Mouse (Mus musculus): Measurements from ENCODE around the gene Id3. TPM values are rescaled to one million over a fixed set of nuclear protein-coding genes. Genes with fewer than 3 reads are reported as not detected.

Id3 gene
- polyA plus RNA-seq, 1 experiment from 2014 or later, result 156 TPM

GRCm38 (mm10) chr4:136106880-136107301 lies 36.4 kb upstream of the Id3 start:
- H3K4me2 ChIP-seq (ENCODE audit: low read depth, low read length), result no peak overlapping the region
- ATAC-seq (ENCODE audit: low read depth), result no peak
- 49% methylated on average over 7 of the region's 7 CpGs for WGBS

GRCm38 (mm10) chr4:136109153-136109552 lies 34.1 kb upstream of the Id3 start:
- Histone ChIP-seq H3K4me1 (ENCODE audit: control insufficient read depth, insufficient read depth, low read length) (peaks cover 10% of the 10 kb centered on the region), H3K4me2 (ENCODE audit: low read depth, low read length) (no peak overlapping the region), H3K36me3 (ENCODE audit: control insufficient read depth, insufficient read depth, low read length) (no peaks in the 10 kb centered on the region), H3K27me3 (ENCODE audit: control insufficient read depth, insufficient read depth, low read length) (no peaks in the 10 kb centered on the region), H3K27ac (ENCODE audit: low read depth, low read length) (no peak overlapping the region), H3K9ac (replicated peaks; ENCODE audit: low read depth, low read length) (no peak overlapping the region), H3K9me3 (ENCODE audit: control insufficient read depth, low read length) (no peaks in the 10 kb centered on the region), H3K4me3 (ENCODE audit: low read depth, low read length) (no peak overlapping the region)
- 87% methylated on average over 2 of the region's 2 CpGs for WGBS
- no peak for ATAC-seq (ENCODE audit: low read depth)

More at GRCm38 (mm10) chr4:136106880-136107301, 36.4 kb upstream of the Id3 start:
- Histone ChIP-seq H3K9me3 (ENCODE audit: control insufficient read depth, low read length) (no peaks in the 10 kb centered on the region), H3K4me1 (ENCODE audit: control insufficient read depth, insufficient read depth, low read length) (peaks cover 10% of the 10 kb centered on the region), H3K9ac (replicated peaks; ENCODE audit: low read depth, low read length) (no peak overlapping the region), H3K36me3 (ENCODE audit: control insufficient read depth, insufficient read depth, low read length) (no peaks in the 10 kb centered on the region), H3K4me3 (ENCODE audit: low read depth, low read length) (no peak overlapping the region), H3K27ac (ENCODE audit: low read depth, low read length) (no peak overlapping the region), H3K27me3 (ENCODE audit: control insufficient read depth, insufficient read depth, low read length) (no peaks in the 10 kb centered on the region)

GRCm38 (mm10) chr4:136109941-136110900 lies 33.1 kb upstream of the Id3 start:
- ATAC-seq (ENCODE audit: low read depth), result no peak
- Histone ChIP-seq H3K27ac (ENCODE audit: low read depth, low read length) (no peak overlapping the region), H3K4me1 (ENCODE audit: control insufficient read depth, insufficient read depth, low read length) (peaks cover 1% of the 10 kb centered on the region; the same call in 1 of the 2 replicates), H3K36me3 (ENCODE audit: control insufficient read depth, insufficient read depth, low read length) (no peaks in the 10 kb centered on the region), H3K4me3 (ENCODE audit: low read depth, low read length) (no peak overlapping the region), H3K9me3 (ENCODE audit: control insufficient read depth, low read length) (no peaks in the 10 kb centered on the region), H3K9ac (replicated peaks; ENCODE audit: low read depth, low read length) (no peak overlapping the region), H3K4me2 (ENCODE audit: low read depth, low read length) (no peak overlapping the region), H3K27me3 (ENCODE audit: control insufficient read depth, insufficient read depth, low read length) (no peaks in the 10 kb centered on the region)
- WGBS, result 77% methylated on average over 10 of the region's 10 CpGs

DNA sequence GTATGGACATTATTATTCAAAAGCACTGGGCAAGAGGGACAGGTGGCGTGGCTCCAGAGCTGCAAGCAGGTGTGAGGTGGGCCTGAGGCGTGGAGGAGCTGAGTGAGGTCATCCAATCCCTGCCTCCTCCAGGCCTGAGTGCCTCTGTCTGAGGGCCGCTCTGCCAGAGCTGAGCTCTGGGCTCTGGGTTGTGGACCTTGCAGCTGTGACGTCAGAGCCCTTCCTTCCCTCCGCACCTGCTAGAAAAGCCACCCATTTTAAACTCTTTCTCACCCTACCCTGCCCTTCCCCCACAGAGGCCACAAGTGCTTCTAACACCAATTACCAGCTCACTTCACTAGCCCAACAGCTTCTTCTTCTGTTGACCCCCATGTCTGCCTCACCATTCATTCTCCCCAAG lies 31.0 kb upstream of the Id3 start:
- ATAC-seq (ENCODE audit: low read depth), result no peak
- H3K36me3 ChIP-seq (ENCODE audit: control insufficient read depth, insufficient read depth, low read length), result no peaks in the 10 kb centered on the region
- H3K9ac ChIP-seq (replicated peaks; ENCODE audit: low read depth, low read length), result no peak overlapping the region
- H3K27me3 ChIP-seq (ENCODE audit: control insufficient read depth, insufficient read depth, low read length), result no peaks in the 10 kb centered on the region
- WGBS, result 63% methylated on average over 5 of the region's 5 CpGs
- H3K27ac ChIP-seq (ENCODE audit: low read depth, low read length), result no peak overlapping the region
- H3K9me3 ChIP-seq (ENCODE audit: control insufficient read depth, low read length), result no peaks in the 10 kb centered on the region
- no peak overlapping the region for H3K4me3 ChIP-seq (ENCODE audit: low read depth, low read length)
- no peak overlapping the region for H3K4me2 ChIP-seq (ENCODE audit: low read depth, low read length)
- no peaks in the 10 kb centered on the region for H3K4me1 ChIP-seq (ENCODE audit: control insufficient read depth, insufficient read depth, low read length)

- no peaks in the 10 kb centered on the region for H3K4me1 ChIP-seq (ENCODE audit: control insufficient read depth, insufficient read depth, low read length)
- H3K4me3 ChIP-seq (ENCODE audit: low read depth, low read length), result no peak overlapping the region
- H3K4me2 ChIP-seq (ENCODE audit: low read depth, low read length), result no peak overlapping the region
- no peaks in the 10 kb centered on the region for H3K27me3 ChIP-seq (ENCODE audit: control insufficient read depth, insufficient read depth, low read length)
- no peaks in the 10 kb centered on the region for H3K36me3 ChIP-seq (ENCODE audit: control insufficient read depth, insufficient read depth, low read length)
- no peak overlapping the region for H3K27ac ChIP-seq (ENCODE audit: low read depth, low read length)
- ATAC-seq (ENCODE audit: low read depth), result no peak
- 79% methylated on average over 5 of the region's 5 CpGs for WGBS
- no peak overlapping the region for H3K9ac ChIP-seq (replicated peaks; ENCODE audit: low read depth, low read length)
- no peaks in the 10 kb centered on the region for H3K9me3 ChIP-seq (ENCODE audit: control insufficient read depth, low read length)
Measured at GRCm38 (mm10) chr4:136114747-136115146, 28.6 kb upstream of the Id3 start.

DNA sequence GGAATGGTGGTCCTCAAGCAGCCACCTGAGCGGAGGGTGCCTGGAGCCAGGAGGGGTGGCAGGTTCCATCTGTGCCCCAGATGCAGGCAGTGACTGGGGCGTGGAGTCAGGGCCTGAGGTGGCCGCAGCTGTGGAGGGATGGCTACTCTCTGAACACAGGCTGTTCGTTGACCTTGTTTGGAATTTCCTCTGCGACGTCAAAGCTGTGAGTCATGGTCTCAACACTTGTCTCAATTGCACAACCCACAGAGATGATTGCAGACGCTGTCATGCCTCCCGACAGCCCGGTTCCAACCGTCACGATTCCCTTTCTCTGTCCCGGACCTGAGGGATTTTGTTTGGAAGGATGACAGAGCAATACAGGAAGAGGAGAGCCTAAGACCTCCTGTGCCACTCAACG lies 26.3 kb upstream of the Id3 start:
- Histone ChIP-seq H3K27ac (ENCODE audit: low read depth, low read length) (no peak overlapping the region), H3K36me3 (ENCODE audit: control insufficient read depth, insufficient read depth, low read length) (no peaks in the 10 kb centered on the region), H3K4me1 (ENCODE audit: control insufficient read depth, insufficient read depth, low read length) (no peaks in the 10 kb centered on the region), H3K9me3 (ENCODE audit: control insufficient read depth, low read length) (no peaks in the 10 kb centered on the region), H3K4me3 (ENCODE audit: low read depth, low read length) (no peak overlapping the region), H3K4me2 (ENCODE audit: low read depth, low read length) (no peak overlapping the region), H3K9ac (replicated peaks; ENCODE audit: low read depth, low read length) (no peak overlapping the region), H3K27me3 (ENCODE audit: control insufficient read depth, insufficient read depth, low read length) (no peaks in the 10 kb centered on the region)
- 68% methylated on average over 13 of the region's 13 CpGs for WGBS
- ATAC-seq (ENCODE audit: low read depth), result no peak

DNA sequence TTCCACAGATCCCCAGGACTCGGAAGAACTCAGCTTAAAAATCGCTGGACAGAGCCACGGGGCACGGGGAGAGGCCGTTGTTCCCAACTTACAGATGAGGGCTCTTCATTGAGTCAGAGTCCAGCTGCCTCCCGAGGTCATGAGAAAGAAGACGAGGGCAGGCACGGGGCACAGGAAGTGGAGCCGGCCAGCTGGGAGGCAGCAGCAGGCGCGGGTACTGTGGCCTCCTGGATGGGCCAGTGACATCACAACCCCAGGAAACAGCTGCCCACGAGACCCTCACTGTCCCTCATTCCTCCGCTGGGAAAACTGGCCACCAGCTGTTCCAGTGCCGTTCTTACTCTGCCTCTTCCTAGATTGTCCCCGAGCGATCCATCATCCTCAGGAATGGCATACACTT lies 23.3 kb upstream of the Id3 start:
- ATAC-seq (ENCODE audit: low read depth), result no peak
- Histone ChIP-seq H3K9me3 (ENCODE audit: control insufficient read depth, low read length) (no peaks in the 10 kb centered on the region), H3K4me3 (ENCODE audit: low read depth, low read length) (no peak overlapping the region), H3K27ac (ENCODE audit: low read depth, low read length) (no peak overlapping the region), H3K4me2 (ENCODE audit: low read depth, low read length) (no peak overlapping the region), H3K36me3 (ENCODE audit: control insufficient read depth, insufficient read depth, low read length) (no peaks in the 10 kb centered on the region), H3K4me1 (ENCODE audit: control insufficient read depth, insufficient read depth, low read length) (no peaks in the 10 kb centered on the region), H3K27me3 (ENCODE audit: control insufficient read depth, insufficient read depth, low read length) (no peaks in the 10 kb centered on the region), H3K9ac (replicated peaks; ENCODE audit: low read depth, low read length) (no peak overlapping the region)
- 41% methylated on average over 16 of the region's 16 CpGs for WGBS

DNA sequence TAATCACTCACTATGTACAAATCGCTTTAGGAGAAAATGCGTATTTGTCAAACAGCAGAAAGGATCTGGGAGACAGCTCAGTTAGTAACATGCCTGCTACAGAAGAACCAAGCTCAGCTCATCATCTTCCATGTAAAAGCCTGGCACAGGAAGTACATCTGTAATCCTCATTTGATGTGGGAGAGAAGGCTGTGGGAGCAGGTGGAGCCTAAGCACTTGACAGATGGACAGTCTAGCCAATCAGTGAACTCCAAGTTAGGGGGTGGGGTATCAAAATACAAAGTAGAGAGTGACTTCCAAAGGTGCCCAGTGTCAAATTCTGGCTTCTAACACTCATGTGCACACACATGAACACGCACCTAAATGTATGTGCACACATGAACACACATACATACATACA lies 22.1 kb upstream of the Id3 start:
- Histone ChIP-seq H3K4me2 (ENCODE audit: low read depth, low read length) (no peak overlapping the region), H3K27me3 (ENCODE audit: control insufficient read depth, insufficient read depth, low read length) (no peaks in the 10 kb centered on the region), H3K4me1 (ENCODE audit: control insufficient read depth, insufficient read depth, low read length) (no peaks in the 10 kb centered on the region), H3K9ac (replicated peaks; ENCODE audit: low read depth, low read length) (no peak overlapping the region), H3K4me3 (ENCODE audit: low read depth, low read length) (no peak overlapping the region), H3K27ac (ENCODE audit: low read depth, low read length) (no peak overlapping the region), H3K9me3 (ENCODE audit: control insufficient read depth, low read length) (no peaks in the 10 kb centered on the region), H3K36me3 (ENCODE audit: control insufficient read depth, insufficient read depth, low read length) (no peaks in the 10 kb centered on the region)
- 95% methylated on average over 3 of the region's 3 CpGs for WGBS
- no peak for ATAC-seq (ENCODE audit: low read depth)

- WGBS, result 84% methylated on average over 7 of the region's 7 CpGs
- Histone ChIP-seq H3K27ac (ENCODE audit: low read depth, low read length) (no peak overlapping the region), H3K9me3 (ENCODE audit: control insufficient read depth, low read length) (no peaks in the 10 kb centered on the region), H3K4me2 (ENCODE audit: low read depth, low read length) (no peak overlapping the region), H3K9ac (replicated peaks; ENCODE audit: low read depth, low read length) (no peak overlapping the region), H3K4me1 (ENCODE audit: control insufficient read depth, insufficient read depth, low read length) (no peaks in the 10 kb centered on the region), H3K4me3 (ENCODE audit: low read depth, low read length) (no peak overlapping the region), H3K36me3 (ENCODE audit: control insufficient read depth, insufficient read depth, low read length) (no peaks in the 10 kb centered on the region), H3K27me3 (ENCODE audit: control insufficient read depth, insufficient read depth, low read length) (no peaks in the 10 kb centered on the region)
- no peak for ATAC-seq (ENCODE audit: low read depth)
Measured at GRCm38 (mm10) chr4:136121844-136122468, 21.3 kb upstream of the Id3 start.
